Comparison of ENCODE assay signal across 24 mouse cellular contexts in genomic region chr2:168515466-168515865, GRCm38 (mm10).
"Had no signal": no experiment of that assay in that cellular context is flagged by ENCODE, and none has a peak within 500 bp of the region (broad histone marks: within the 10 kb centered on the region; RNA-seq: fewer than 3 reads in every experiment).

No protein-coding gene starts in this region.

- H3K27me3 ChIP-seq: heart, embryonic 15.5 days; hindbrain, embryonic 13.5 days; hindbrain, embryonic 15.5 days; kidney, embryonic 15.5 days; limb, embryonic 13.5 days; limb, embryonic 15.5 days had no signal

- H3K9me3 ChIP-seq: heart, embryonic 10.5 days; heart, embryonic 15.5 days; hindbrain, embryonic 13.5 days; hindbrain, embryonic 15.5 days; kidney, embryonic 15.5 days; limb, embryonic 13.5 days; limb, embryonic 15.5 days had no signal

- H3K4me3 ChIP-seq: heart, embryonic 10.5 days; heart, embryonic 13.5 days; heart, embryonic 15.5 days; hindbrain, embryonic 13.5 days; hindbrain, embryonic 15.5 days; kidney, embryonic 15.5 days; limb, embryonic 13.5 days; limb, embryonic 15.5 days had no signal

- H3K36me3 ChIP-seq: heart, embryonic 10.5 days; heart, embryonic 15.5 days; hindbrain, embryonic 13.5 days; hindbrain, embryonic 15.5 days; kidney, embryonic 15.5 days; limb, embryonic 13.5 days had no signal

- H3K4me1 ChIP-seq: hindbrain, embryonic 13.5 days; hindbrain, embryonic 15.5 days; limb, embryonic 13.5 days had no signal

- ATAC-seq: forebrain, postnatal 0 days; hindbrain, postnatal 0 days; intestine, embryonic 16.5 days had no signal

- DNase-seq: forebrain, postnatal 0 days; gastrocnemius, postnatal 14 days; gastrocnemius, postnatal 36 days; heart, adult 18-20 months; heart, postnatal 14 days; heart, postnatal 36 days; kidney, adult 11 months; kidney, adult 2 months; kidney, adult 9 months; kidney, postnatal 14 days; kidney, postnatal 36 days; layer of hippocampus, adult 9-11 months; layer of hippocampus, postnatal 36 days; left cerebral cortex, postnatal 4 days had no signal
